Mouse (Mus musculus): ENCODE measurements at regions not wholly inside any gene's neighbourhood (a gene's known extent, or its start where the extent isn't known, plus 50 kb on each side); places are given as distances from the start of the nearest gene placed in this dataset.

GRCm38 (mm10) chr1:63365126-63365525 is 80.6 kb upstream of the Adam23 start:
- TF ChIP-seq CTCF (IDR thresholded peaks at IDR 0.05; ENCODE audit: borderline replicate concordance, extremely low read depth, insufficient read depth, insufficient read length) (no peak), POLR2A (IDR thresholded peaks at IDR 0.05; ENCODE audit: borderline replicate concordance, extremely low read depth, insufficient read depth, insufficient read length, poor library complexity, severe bottlenecking) (no peak)

All from brain, embryonic 14.5 days (tissue).